Mouse (Mus musculus) lung, adult 2 months (tissue): ENCODE results near the gene Dvl3.

Experiments
- CTCF ChIP-seq: fragments of 200-500 bp; IDR thresholded peaks from 2 replicates; pipeline ENCODE4 v1.5.1; 2011; ENCODE audit warnings: mild to moderate bottlenecking, low read length, control low read depth; ENCODE audit not compliant: insufficient read depth
- POLR2A ChIP-seq: fragments of 200-500 bp; IDR thresholded peaks from 2 replicates; pipeline ENCODE4 v1.6.1; 2011; ENCODE audit warnings: low read depth, mild to moderate bottlenecking, control low read depth, low read length, borderline replicate concordance; ENCODE audit errors: extremely low read depth

- TF ChIP-seq CTCF (no peak), POLR2A (no peak)
Measured at GRCm38 (mm10) chr16:20555000-20555399, 38.2 kb downstream of the Dvl3 start.
